Mouse (Mus musculus) hindbrain, embryonic 13.5 days (tissue): ENCODE measurements at regions not wholly inside any gene's neighbourhood (a gene's known extent, or its start where the extent isn't known, plus 50 kb on each side); places are given as distances from the start of the nearest gene placed in this dataset.
"Not testable (repeated sequence)": the region's sequence is repeated elsewhere in the genome, so short reads cannot be mapped to it uniquely, and the experiment has no call there.

Experiments used
- ATAC-seq: fragments of 200-750 bp; cut with Nextera tagmentation; 2 replicates; pipeline ENCODE4 v1.8.0; 2017; ENCODE audit warnings: moderate TSS enrichment; ENCODE audit not compliant: low FRiP score
- H3K27ac ChIP-seq: fragments of 300-500 bp; sonication (generic); 2 replicates; pipeline ENCODE4 v1.5.1; 2015; ENCODE audit warnings: inconsistent platforms, mild to moderate bottlenecking, moderate library complexity
- H3K27me3 ChIP-seq: fragments of 300-500 bp; sonication (generic); 2 replicates; pipeline ENCODE4 v1.6.1; 2015; ENCODE audit warnings: mild to moderate bottlenecking, inconsistent platforms
- H3K36me3 ChIP-seq: fragments of 300-500 bp; sonication (generic); 2 replicates; pipeline ENCODE4 v1.6.1; 2015; ENCODE audit warnings: mild to moderate bottlenecking, inconsistent platforms
- H3K4me1 ChIP-seq: fragments of 300-500 bp; sonication (generic); replicated peaks from 2 replicates; pipeline ENCODE4 v1.6.1; 2015; ENCODE audit warnings: inconsistent platforms
- H3K4me2 ChIP-seq: fragments of 300-500 bp; sonication (generic); 2 replicates; pipeline ENCODE4 v1.6.1; 2015; ENCODE audit warnings: inconsistent platforms, mild to moderate bottlenecking, moderate library complexity
- H3K4me3 ChIP-seq: fragments of 300-500 bp; sonication (generic); 2 replicates; pipeline ENCODE4 v1.5.1; 2015; ENCODE audit warnings: mild to moderate bottlenecking, inconsistent platforms
- H3K9ac ChIP-seq: fragments of 300-500 bp; sonication (generic); 2 replicates; pipeline ENCODE4 v1.6.1; 2015; ENCODE audit warnings: mild to moderate bottlenecking, inconsistent platforms
- H3K9me3 ChIP-seq: fragments of 300-500 bp; sonication (generic); 2 replicates; pipeline ENCODE4 v1.6.1; 2016; ENCODE audit warnings: inconsistent platforms
- WGBS: fragments of 180-500 bp; shearing (Covaris S2); methylation state at CpG from one replicate; pipeline ENCODE4 v1.1.7; 2015; 5-methylcytosine and 5-hydroxymethylcytosine counted together

GRCm38 (mm10) chr16:29915346-29915745 lies 148.8 kb upstream of the Hes1 start:
- no peak overlapping the region for H3K4me3 ChIP-seq
- no peaks in the 10 kb centered on the region for H3K36me3 ChIP-seq
- no peak overlapping the region for H3K9ac ChIP-seq
- no peak overlapping the region for H3K27ac ChIP-seq
- peak; percentile 85 for ATAC-seq
- H3K4me2 ChIP-seq, result no peak overlapping the region
- no peaks in the 10 kb centered on the region for H3K9me3 ChIP-seq
- H3K4me1 ChIP-seq, result peaks cover 9% of the 10 kb centered on the region
- H3K27me3 ChIP-seq, result 0 out of 2 replicates have a peak, but pooled peaks cover 13% of the 10 kb centered on the region
- 47% methylated on average over 11 of the region's 11 CpGs for WGBS

DNA sequence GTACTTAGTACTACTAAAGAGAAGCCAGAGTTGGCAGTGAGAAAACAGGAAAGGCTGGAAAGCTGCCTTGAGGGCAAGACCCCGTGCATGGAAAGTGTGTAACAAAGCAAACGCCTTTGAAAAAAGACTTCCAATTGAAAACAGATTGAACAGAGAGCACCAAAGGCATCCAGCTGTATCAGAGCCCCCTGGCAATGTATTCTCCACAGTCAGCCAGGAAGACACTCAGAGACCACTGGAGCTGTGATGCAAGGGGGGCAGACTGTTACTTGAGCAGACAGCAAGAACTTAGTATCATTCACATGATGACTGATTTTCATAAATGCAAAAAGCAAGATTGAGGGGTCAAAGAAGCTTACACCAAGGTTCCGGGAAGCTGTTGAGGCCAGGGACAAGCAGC lies 146.2 kb upstream of the Hes1 start:
- H3K36me3 ChIP-seq, result no peaks in the 10 kb centered on the region
- H3K27ac ChIP-seq, result no peak overlapping the region
- no peak overlapping the region for H3K4me3 ChIP-seq
- peaks cover 15% of the 10 kb centered on the region; the same call in 1 of the 2 replicates for H3K27me3 ChIP-seq
- WGBS, result 46% methylated on average over 3 of the region's 3 CpGs
- H3K4me1 ChIP-seq, result peaks cover 8% of the 10 kb centered on the region
- ATAC-seq, result no peak
- no peak overlapping the region for H3K9ac ChIP-seq
- H3K4me2 ChIP-seq, result no peak overlapping the region
- no peaks in the 10 kb centered on the region for H3K9me3 ChIP-seq

DNA sequence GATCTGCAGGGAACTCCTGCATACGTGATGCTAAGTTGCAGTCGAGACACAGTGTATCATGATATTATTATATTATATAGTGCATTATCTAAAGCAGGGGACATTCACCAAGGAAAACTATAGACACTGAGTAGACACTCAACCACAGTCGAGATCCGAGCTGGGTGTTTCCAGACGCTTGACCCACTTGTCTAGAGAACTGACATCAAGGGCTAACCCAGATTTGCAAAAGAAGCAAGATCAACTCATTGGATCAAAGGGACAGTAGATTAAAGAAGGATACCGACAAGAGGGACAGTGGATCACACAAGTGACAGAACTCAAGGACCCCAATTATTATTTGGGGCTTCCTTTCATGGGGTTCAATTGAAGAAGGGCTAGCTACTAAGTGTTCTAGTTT lies 145.8 kb upstream of the Hes1 start:
- Histone ChIP-seq H3K9ac (no peak overlapping the region), H3K27me3 (peaks cover 15% of the 10 kb centered on the region; the same call in 1 of the 2 replicates), H3K36me3 (no peaks in the 10 kb centered on the region), H3K4me3 (no peak overlapping the region), H3K27ac (no peak overlapping the region), H3K9me3 (no peaks in the 10 kb centered on the region), H3K4me2 (no peak overlapping the region), H3K4me1 (peaks cover 8% of the 10 kb centered on the region)
- whole genome bisulfite sequencing, result 86% methylated on average over 6 of the region's 6 CpGs
- no peak for ATAC-seq

DNA sequence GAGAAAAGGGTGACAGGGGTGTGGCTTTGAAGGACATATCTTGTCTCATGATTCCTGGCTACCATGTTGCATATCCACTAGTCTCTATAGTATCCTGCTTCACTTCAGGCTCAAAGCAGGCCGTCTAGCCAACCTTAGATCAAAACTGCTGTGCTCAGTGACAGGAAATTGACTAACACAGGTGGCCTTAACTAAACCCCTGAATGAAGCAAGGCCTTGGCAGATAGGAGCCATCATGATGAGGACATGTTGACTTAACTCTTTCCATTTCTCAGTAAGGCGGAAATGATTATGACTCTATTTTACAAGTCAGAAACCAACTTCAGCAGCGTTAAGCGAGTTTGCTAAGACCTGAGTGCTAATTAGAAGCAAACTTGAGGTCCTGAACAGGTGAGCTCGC lies 143.2 kb upstream of the Hes1 start:
- H3K4me2 ChIP-seq, result no peak overlapping the region
- H3K4me1 ChIP-seq, result no peaks in the 10 kb centered on the region
- no peak for ATAC-seq
- WGBS, result 87% methylated on average over 5 of the region's 5 CpGs
- peaks cover 13% of the 10 kb centered on the region; the same call in 1 of the 2 replicates for H3K27me3 ChIP-seq
- H3K9ac ChIP-seq, result no peak overlapping the region
- H3K9me3 ChIP-seq, result no peaks in the 10 kb centered on the region
- no peak overlapping the region for H3K4me3 ChIP-seq
- H3K27ac ChIP-seq, result no peak overlapping the region
- no peaks in the 10 kb centered on the region for H3K36me3 ChIP-seq

GRCm38 (mm10) chr16:29921385-29921784 lies 142.8 kb upstream of the Hes1 start:
- Histone ChIP-seq H3K9me3 (no peaks in the 10 kb centered on the region), H3K36me3 (no peaks in the 10 kb centered on the region), H3K4me3 (no peak overlapping the region), H3K4me2 (no peak overlapping the region), H3K27me3 (peaks cover 13% of the 10 kb centered on the region; the same call in 1 of the 2 replicates), H3K27ac (no peak overlapping the region), H3K9ac (no peak overlapping the region), H3K4me1 (no peaks in the 10 kb centered on the region)
- no peak for ATAC-seq
- WGBS, result 80% methylated on average over 3 of the region's 3 CpGs

DNA sequence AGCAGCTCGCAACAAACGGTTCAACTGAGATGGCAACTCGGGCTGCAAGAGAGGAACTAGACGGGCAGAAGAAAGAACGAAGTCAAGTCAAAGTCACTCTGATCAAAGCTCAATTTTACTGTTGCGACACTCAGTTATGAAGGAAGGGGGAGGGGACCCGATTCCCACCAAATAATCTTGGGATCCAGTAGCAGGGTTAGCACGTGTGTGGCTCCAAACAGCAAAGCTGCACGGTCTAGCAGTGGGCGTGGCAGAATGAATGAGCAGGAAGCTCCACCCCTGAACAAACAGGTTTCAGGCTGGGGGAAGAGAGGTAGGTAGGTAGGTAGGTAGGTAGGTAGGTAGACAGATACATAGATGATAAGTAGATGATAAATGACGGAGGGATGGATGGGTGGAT lies 136.9 kb upstream of the Hes1 start:
- H3K27ac ChIP-seq, H3K36me3 ChIP-seq, H3K4me2 ChIP-seq, H3K4me3 ChIP-seq, H3K4me1 ChIP-seq, H3K27me3 ChIP-seq, ATAC-seq, H3K9me3 ChIP-seq, H3K9ac ChIP-seq: not testable (repeated sequence)
- 94% methylated on average over 11 of the region's 11 CpGs for WGBS

- Histone ChIP-seq H3K9ac (no peak overlapping the region), H3K9me3 (0 out of 2 replicates have a peak, but pooled peaks cover 4% of the 10 kb centered on the region), H3K4me2 (no peak overlapping the region), H3K4me1 (0 out of 2 replicates have a peak, but pooled peaks cover 3% of the 10 kb centered on the region), H3K36me3 (no peaks in the 10 kb centered on the region), H3K4me3 (no peak overlapping the region), H3K27me3 (no peaks in the 10 kb centered on the region), H3K27ac (no peak overlapping the region)
- WGBS, result 88% methylated on average over 4 of the region's 4 CpGs
- no peak for ATAC-seq
Measured at GRCm38 (mm10) chr16:29928291-29928690, 135.9 kb upstream of the Hes1 start.

- Histone ChIP-seq H3K27me3 (0 out of 2 replicates have a peak, but pooled peaks cover 9% of the 10 kb centered on the region), H3K27ac (no peak overlapping the region), H3K36me3 (no peaks in the 10 kb centered on the region), H3K9ac (no peak overlapping the region), H3K4me3 (no peak overlapping the region), H3K4me2 (no peak overlapping the region), H3K4me1 (0 out of 2 replicates have a peak, but pooled peaks cover 3% of the 10 kb centered on the region), H3K9me3 (0 out of 2 replicates have a peak, but pooled peaks cover 4% of the 10 kb centered on the region)
- 86% methylated on average over 10 of the region's 10 CpGs for WGBS
- no peak for ATAC-seq
Measured at GRCm38 (mm10) chr16:29931746-29932351, 132.3 kb upstream of the Hes1 start.

GRCm38 (mm10) chr16:29934649-29935048 lies 129.5 kb upstream of the Hes1 start:
- no peaks in the 10 kb centered on the region for H3K36me3 ChIP-seq
- 0 out of 2 replicates have a peak, but pooled peaks cover 3% of the 10 kb centered on the region for H3K4me1 ChIP-seq
- no peak overlapping the region for H3K4me2 ChIP-seq
- H3K27ac ChIP-seq, result no peak overlapping the region
- H3K9me3 ChIP-seq, result no peaks in the 10 kb centered on the region
- no peak overlapping the region for H3K4me3 ChIP-seq
- H3K27me3 ChIP-seq, result peaks cover 20% of the 10 kb centered on the region; the same call in 1 of the 2 replicates
- 85% methylated on average over 1 of the region's 1 CpGs for WGBS
- no peak for ATAC-seq
- H3K9ac ChIP-seq, result no peak overlapping the region

DNA sequence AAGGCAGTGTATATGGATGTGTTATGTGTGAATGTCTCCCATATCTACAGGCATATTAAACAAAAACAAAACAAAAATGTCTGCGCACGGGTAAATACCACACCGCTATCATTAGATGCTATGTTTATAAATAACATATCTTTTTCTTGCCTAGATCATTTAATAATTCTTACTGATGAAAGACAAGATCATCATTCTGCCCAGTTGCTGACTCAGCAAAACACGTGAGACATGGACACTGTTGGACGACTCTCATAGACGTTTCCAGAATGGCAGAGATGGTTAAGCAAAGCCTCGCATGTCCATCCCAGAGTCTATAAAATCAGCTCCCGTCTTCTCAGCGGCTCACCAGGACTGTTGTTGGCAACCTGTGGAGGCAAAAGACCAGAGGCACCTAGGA lies 125.5 kb upstream of the Hes1 start:
- H3K27me3 ChIP-seq, result peaks cover 32% of the 10 kb centered on the region
- H3K27ac ChIP-seq, result no peak overlapping the region
- no peak for ATAC-seq
- no peak overlapping the region for H3K4me3 ChIP-seq
- H3K36me3 ChIP-seq, result no peaks in the 10 kb centered on the region
- 95% methylated on average over 9 of the region's 9 CpGs for WGBS
- H3K4me2 ChIP-seq, result no peak overlapping the region
- no peak overlapping the region for H3K9ac ChIP-seq
- H3K4me1 ChIP-seq, result no peaks in the 10 kb centered on the region
- no peaks in the 10 kb centered on the region for H3K9me3 ChIP-seq

GRCm38 (mm10) chr16:29939331-29939850 lies 124.8 kb upstream of the Hes1 start:
- Histone ChIP-seq H3K9me3 (no peaks in the 10 kb centered on the region), H3K27ac (no peak overlapping the region), H3K27me3 (peaks cover 34% of the 10 kb centered on the region), H3K4me1 (no peaks in the 10 kb centered on the region), H3K4me3 (no peak overlapping the region), H3K9ac (no peak overlapping the region), H3K4me2 (no peak overlapping the region), H3K36me3 (no peaks in the 10 kb centered on the region)
- 94% methylated on average over 8 of the region's 8 CpGs for WGBS
- ATAC-seq, result no peak

GRCm38 (mm10) chr16:29939869-29940707 lies 124.1 kb upstream of the Hes1 start:
- Histone ChIP-seq H3K27ac (no peak overlapping the region), H3K36me3 (no peaks in the 10 kb centered on the region), H3K4me2 (no peak overlapping the region), H3K9me3 (no peaks in the 10 kb centered on the region), H3K4me3 (no peak overlapping the region), H3K9ac (no peak overlapping the region), H3K4me1 (no peaks in the 10 kb centered on the region), H3K27me3 (peaks cover 37% of the 10 kb centered on the region)
- no peak for ATAC-seq
- WGBS, result 80% methylated on average over 12 of the region's 12 CpGs
